Mouse (Mus musculus): ENCODE data around the gene Sp6. TPM values are rescaled to one million over a fixed set of nuclear protein-coding genes. Genes with fewer than 3 reads are reported as not detected.
A peak's percentile ranks its signal among the peaks of the same experiment; 100 is the strongest.

Gene Sp6
- polyA plus RNA-seq, 1 experiment from 2014 or later: 0.03 TPM

GRCm38 (mm10) chr11:97025721-97026344, 12.6 kb downstream of the Sp6 start:
- peak overlapping the region; percentile 65 for H3K4me2 ChIP-seq
- peak overlapping the region; percentile 33; the same call in 1 of the 2 replicates for H3K4me3 ChIP-seq (replicated peaks)
- H3K27ac ChIP-seq (replicated peaks): no peak overlapping the region; the same call in 1 of the 2 replicates
- peak overlapping the region; percentile 37; the same call in 1 of the 2 replicates for H3K9ac ChIP-seq
- no peak for ATAC-seq (ENCODE audit: insufficient read depth)
- H3K36me3 ChIP-seq (replicated peaks): no peaks in the 10 kb centered on the region
- peaks cover 50% of the 10 kb centered on the region for H3K27me3 ChIP-seq
- WGBS (ENCODE audit: insufficient replicate concordance): 9% methylated on average over 17 of the region's 17 CpGs
- peaks cover 41% of the 10 kb centered on the region for H3K4me1 ChIP-seq (replicated peaks)
- H3K9me3 ChIP-seq (replicated peaks): no peaks in the 10 kb centered on the region

DNA sequence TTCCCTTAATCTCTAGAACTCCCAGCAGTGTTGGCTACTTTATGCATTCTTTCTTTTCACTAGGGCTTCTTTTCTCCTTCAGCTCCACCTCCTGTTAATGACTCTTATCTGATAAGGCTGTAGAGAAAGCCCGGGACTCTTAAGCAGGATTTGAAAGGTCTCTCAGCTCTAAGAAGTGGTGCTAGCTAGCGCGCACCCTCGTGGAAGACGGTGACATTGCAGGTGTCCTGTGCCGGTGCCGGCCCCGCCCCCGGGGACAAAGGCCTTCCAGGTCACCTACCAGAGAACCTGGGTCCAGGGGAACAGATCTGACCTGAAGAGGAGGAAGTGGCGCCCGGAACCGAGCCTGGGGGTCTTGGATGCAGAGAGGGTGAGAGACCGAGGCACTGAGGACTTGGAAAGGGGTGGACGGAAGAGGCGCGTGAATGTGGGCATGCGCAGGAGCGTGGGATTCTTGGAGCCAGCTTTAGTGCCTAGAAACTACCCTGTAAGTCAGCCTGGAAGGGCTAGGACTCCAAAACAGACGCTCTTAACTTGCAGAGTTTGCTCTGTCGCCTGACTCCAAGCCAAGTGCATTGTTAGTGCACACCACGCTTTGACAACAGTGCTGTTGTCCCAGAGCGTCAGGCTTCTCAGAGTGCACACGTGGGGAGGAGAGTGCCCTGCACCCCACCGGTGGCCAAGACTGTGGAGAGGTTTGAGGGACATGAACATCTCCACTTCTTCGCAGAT, 16.7 kb downstream of the Sp6 start, which contains the start of gene Scrn2:
Scrn2 (plus strand) TSS at position 253 of the 732 bp plus-strand sequence.
- peak within 1 kb of the TSS; percentile 43; the same call in 1 of the 2 replicates for H3K27ac ChIP-seq (replicated peaks)
- no peaks in the 10 kb centered on the region for H3K36me3 ChIP-seq (replicated peaks)
- H3K4me2 ChIP-seq: peak within 1 kb of the TSS; percentile 79
- no peaks in the 10 kb centered on the region for H3K9me3 ChIP-seq (replicated peaks)
- WGBS (ENCODE audit: insufficient replicate concordance): 3% methylated on average over 25 of the region's 25 CpGs
- peak within 1 kb of the TSS; percentile 65 for H3K9ac ChIP-seq
- peaks cover 10% of the 10 kb centered on the region for H3K27me3 ChIP-seq
- H3K4me1 ChIP-seq (replicated peaks): peaks cover 26% of the 10 kb centered on the region
- peak; percentile 68 for ATAC-seq (ENCODE audit: insufficient read depth)
- H3K4me3 ChIP-seq (replicated peaks): peak within 1 kb of the TSS; percentile 65

GRCm38 (mm10) chr11:97030426-97030825, 17.2 kb downstream of the Sp6 start:
- H3K4me2 ChIP-seq: peak overlapping the region; percentile 79
- peak overlapping the region; percentile 65 for H3K9ac ChIP-seq
- peak overlapping the region; percentile 43; the same call in 1 of the 2 replicates for H3K27ac ChIP-seq (replicated peaks)
- H3K9me3 ChIP-seq (replicated peaks): no peaks in the 10 kb centered on the region
- peak overlapping the region; percentile 65 for H3K4me3 ChIP-seq (replicated peaks)
- peaks cover 4% of the 10 kb centered on the region for H3K27me3 ChIP-seq
- 21% methylated on average over 15 of the region's 15 CpGs for WGBS (ENCODE audit: insufficient replicate concordance)
- no peaks in the 10 kb centered on the region for H3K36me3 ChIP-seq (replicated peaks)
- ATAC-seq (ENCODE audit: insufficient read depth): no peak
- peaks cover 25% of the 10 kb centered on the region for H3K4me1 ChIP-seq (replicated peaks)

- no peaks in the 10 kb centered on the region for H3K9me3 ChIP-seq (replicated peaks)
- H3K27ac ChIP-seq (replicated peaks): no peak overlapping the region
- no peak for ATAC-seq (ENCODE audit: insufficient read depth)
- WGBS (ENCODE audit: insufficient replicate concordance): 79% methylated on average over 12 of the region's 12 CpGs
- no peak overlapping the region for H3K4me2 ChIP-seq
- H3K9ac ChIP-seq: no peak overlapping the region
- no peaks in the 10 kb centered on the region for H3K27me3 ChIP-seq
- H3K36me3 ChIP-seq (replicated peaks): no peaks in the 10 kb centered on the region
- peaks cover 16% of the 10 kb centered on the region for H3K4me1 ChIP-seq (replicated peaks)
- H3K4me3 ChIP-seq (replicated peaks): no peak overlapping the region
Observed at GRCm38 (mm10) chr11:97031977-97032376, 18.8 kb downstream of the Sp6 start.

DNA sequence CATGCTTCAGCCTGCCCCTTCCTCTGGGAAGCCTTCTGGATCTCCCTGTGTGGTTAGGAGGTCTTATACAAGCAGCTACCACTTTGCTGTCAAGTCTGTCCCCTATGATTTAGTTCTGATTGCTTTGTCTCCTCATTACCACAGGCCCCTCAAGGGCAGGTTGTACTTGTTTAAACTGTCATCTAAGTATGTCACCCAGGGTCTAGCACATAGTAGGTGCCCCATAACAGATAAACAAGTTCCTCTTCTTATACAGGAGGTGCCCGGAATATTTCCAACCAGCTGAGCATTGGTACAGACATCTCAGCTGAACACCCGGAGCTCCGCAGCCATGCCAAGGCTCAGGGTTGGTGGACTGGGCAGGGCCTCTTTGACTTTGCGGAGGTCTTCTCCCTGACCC, 19.3 kb downstream of the Sp6 start:
- Histone ChIP-seq H3K4me3 (replicated peaks) (no peak overlapping the region), H3K36me3 (replicated peaks) (no peaks in the 10 kb centered on the region), H3K4me1 (replicated peaks) (peaks cover 16% of the 10 kb centered on the region), H3K4me2 (no peak overlapping the region), H3K27ac (replicated peaks) (no peak overlapping the region), H3K9me3 (replicated peaks) (no peaks in the 10 kb centered on the region), H3K9ac (no peak overlapping the region), H3K27me3 (no peaks in the 10 kb centered on the region)
- WGBS (ENCODE audit: insufficient replicate concordance): 80% methylated on average over 4 of the region's 4 CpGs
- ATAC-seq (ENCODE audit: insufficient read depth): no peak

DNA sequence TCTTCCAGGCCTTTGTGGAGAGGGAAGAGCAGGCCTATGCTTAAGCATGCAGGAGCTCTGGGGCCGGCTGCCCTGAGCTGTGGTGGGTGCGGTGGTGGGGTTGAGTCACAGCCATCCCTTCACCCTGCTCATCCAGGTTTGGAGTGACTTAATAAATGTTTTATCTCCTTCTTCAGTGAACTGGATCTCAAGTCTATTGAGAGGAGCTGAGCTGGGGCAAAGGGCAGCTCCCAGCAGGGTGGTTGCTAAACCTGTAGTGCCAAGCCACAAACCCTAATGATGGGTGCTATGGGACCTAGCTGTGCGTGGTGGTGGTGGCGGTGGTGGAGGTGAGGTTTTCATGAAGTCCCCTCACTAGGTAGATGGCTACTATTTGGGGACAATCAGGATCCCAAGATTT, 20.6 kb downstream of the Sp6 start:
- H3K4me3 ChIP-seq (replicated peaks): no peak overlapping the region
- WGBS (ENCODE audit: insufficient replicate concordance): 79% methylated on average over 4 of the region's 4 CpGs
- ATAC-seq (ENCODE audit: insufficient read depth): no peak
- no peaks in the 10 kb centered on the region for H3K27me3 ChIP-seq
- H3K27ac ChIP-seq (replicated peaks): no peak overlapping the region
- H3K9ac ChIP-seq: no peak overlapping the region
- H3K4me2 ChIP-seq: no peak overlapping the region
- no peaks in the 10 kb centered on the region for H3K36me3 ChIP-seq (replicated peaks)
- H3K4me1 ChIP-seq (replicated peaks): peaks cover 16% of the 10 kb centered on the region
- H3K9me3 ChIP-seq (replicated peaks): no peaks in the 10 kb centered on the region

DNA sequence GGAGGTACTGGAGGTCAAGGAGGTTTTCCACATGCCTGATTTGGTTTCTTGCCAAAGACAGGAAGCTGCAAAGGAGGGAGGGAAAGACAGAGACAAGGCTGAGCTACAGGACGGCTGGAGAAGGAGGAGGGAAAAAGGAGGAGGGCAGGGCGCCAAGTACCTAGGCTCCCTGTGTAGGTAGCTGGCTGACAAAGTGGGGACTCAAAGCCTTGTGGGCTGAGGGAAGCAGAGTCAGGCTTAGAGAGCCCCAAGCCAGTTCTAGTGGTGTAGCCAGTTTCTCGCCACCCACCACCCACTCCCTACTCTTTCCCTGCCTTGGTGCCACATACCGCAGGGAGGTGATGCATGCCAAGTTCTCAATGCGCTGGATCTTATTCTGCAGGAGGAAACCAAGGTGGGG, 22.9 kb downstream of the Sp6 start:
- no peaks in the 10 kb centered on the region for H3K9me3 ChIP-seq (replicated peaks)
- H3K27ac ChIP-seq (replicated peaks): no peak overlapping the region
- H3K36me3 ChIP-seq (replicated peaks): no peaks in the 10 kb centered on the region
- 66% methylated on average over 5 of the region's 5 CpGs for WGBS (ENCODE audit: insufficient replicate concordance)
- no peaks in the 10 kb centered on the region for H3K27me3 ChIP-seq
- ATAC-seq (ENCODE audit: insufficient read depth): no peak
- peaks cover 10% of the 10 kb centered on the region for H3K4me1 ChIP-seq (replicated peaks)
- no peak overlapping the region for H3K4me2 ChIP-seq
- H3K4me3 ChIP-seq (replicated peaks): no peak overlapping the region
- H3K9ac ChIP-seq: no peak overlapping the region

- Histone ChIP-seq H3K9ac (no peak overlapping the region), H3K4me2 (no peak overlapping the region), H3K27me3 (no peaks in the 10 kb centered on the region), H3K4me3 (replicated peaks) (no peak overlapping the region), H3K4me1 (replicated peaks) (peaks cover 25% of the 10 kb centered on the region), H3K9me3 (replicated peaks) (no peaks in the 10 kb centered on the region), H3K36me3 (replicated peaks) (0 out of 2 replicates have a peak, but pooled peaks cover 1% of the 10 kb centered on the region), H3K27ac (replicated peaks) (no peak overlapping the region)
- 60% methylated on average over 7 of the region's 7 CpGs for WGBS (ENCODE audit: insufficient replicate concordance)
- ATAC-seq (ENCODE audit: insufficient read depth): no peak
Observed at GRCm38 (mm10) chr11:97038881-97039280, 25.7 kb downstream of the Sp6 start.

DNA sequence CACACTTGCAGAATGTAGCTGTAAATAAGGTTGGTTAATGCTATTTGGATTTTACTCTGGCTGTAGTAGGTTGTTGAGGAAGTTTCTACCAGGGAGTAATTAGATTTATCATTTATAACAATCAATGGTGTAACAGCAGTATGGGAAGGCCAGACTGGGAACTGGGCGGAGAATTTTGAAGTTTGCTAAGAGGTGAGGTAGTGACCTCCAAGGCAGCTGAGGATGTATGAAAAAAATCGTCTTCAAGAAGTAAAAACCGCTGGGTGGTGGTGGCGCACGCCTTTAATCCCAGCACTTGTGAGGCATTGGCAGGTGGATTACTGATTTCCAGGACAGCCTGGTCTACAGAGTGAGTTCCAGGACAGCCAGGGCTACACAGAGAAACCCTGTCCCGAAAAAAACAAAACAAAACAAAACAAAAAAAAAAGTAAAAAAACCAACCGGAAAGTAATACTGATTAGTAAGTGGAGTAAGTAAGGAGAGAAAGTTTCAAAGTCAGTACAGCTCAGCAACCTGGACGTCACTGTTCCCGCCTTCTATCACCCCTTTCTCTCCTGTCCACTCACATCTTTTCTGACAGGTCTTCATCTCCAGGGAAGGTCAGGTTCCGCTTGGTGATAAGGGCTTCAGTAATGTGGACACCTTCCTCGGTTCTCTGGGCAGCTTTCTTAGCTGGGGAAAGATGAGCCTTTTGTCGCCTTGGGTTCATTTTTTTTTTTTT, 27.3 kb downstream of the Sp6 start:
- H3K4me3 ChIP-seq (replicated peaks): peak overlapping the region; percentile 78
- H3K9me3 ChIP-seq (replicated peaks): no peaks in the 10 kb centered on the region
- H3K27me3 ChIP-seq: no peaks in the 10 kb centered on the region
- ATAC-seq (ENCODE audit: insufficient read depth): no peak
- peak overlapping the region; percentile 58; the same call in 1 of the 2 replicates for H3K27ac ChIP-seq (replicated peaks)
- H3K4me1 ChIP-seq (replicated peaks): peaks cover 25% of the 10 kb centered on the region
- peak overlapping the region; percentile 91 for H3K4me2 ChIP-seq
- WGBS (ENCODE audit: insufficient replicate concordance): 33% methylated on average over 12 of the region's 12 CpGs
- 0 out of 2 replicates have a peak, but pooled peaks cover 15% of the 10 kb centered on the region for H3K36me3 ChIP-seq (replicated peaks)
- 0 out of 2 replicates have a peak overlapping the region, but pooled peaks have one; percentile 84 for H3K9ac ChIP-seq

DNA sequence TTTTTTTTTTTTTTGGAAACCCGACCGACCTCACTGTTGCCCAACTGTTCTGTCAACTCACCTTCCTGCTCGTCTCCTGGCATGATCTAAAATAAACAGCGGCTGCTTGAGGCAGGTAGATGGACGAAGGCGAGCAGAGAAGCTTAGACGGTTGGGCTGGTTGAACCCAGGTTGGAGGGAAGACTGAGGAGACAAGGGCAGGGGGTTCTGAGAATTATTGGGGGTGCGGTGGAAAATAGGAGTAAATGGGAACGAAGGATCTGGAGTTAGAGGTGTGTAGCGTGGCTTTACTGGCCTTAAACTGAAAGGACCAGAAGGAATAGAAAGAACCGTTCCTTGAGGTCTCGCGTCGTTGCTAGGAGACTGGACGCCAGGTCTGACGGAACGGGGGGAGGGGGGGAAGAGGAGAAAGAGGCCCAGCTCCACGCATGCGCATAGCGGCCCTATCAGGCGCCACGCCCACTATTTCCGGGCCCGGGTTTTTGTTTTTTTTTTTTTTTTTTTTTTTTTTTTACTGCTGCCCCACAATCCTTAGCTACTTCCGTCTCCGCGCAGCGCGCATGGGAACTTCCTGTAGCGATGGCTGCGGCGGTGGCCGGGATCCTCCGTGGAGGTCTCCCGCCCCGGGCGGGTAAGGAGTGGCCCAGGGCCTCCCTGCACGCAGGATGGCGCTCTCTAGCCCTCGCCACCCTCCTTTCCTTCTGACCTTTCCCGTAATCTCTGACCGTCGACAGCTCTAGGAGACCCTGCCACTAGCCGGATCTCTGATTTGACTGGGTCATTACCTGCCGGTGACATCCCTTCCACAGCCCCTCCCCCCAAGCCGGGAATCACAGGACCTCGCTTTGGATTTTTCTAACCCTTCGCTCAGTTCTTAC, 28.1 kb downstream of the Sp6 start, which contains the start of the genes Lrrc46 and Mrpl10:
Lrrc46 (minus strand) TSS at position 386 of the 878 bp plus-strand sequence.
Mrpl10 (plus strand) TSS at position 539 of the 878 bp plus-strand sequence.
- H3K9ac ChIP-seq: peak within 1 kb of the TSS; percentile 84
- H3K27me3 ChIP-seq: no peaks in the 10 kb centered on the region
- peak within 1 kb of the TSS; percentile 76 for H3K27ac ChIP-seq (replicated peaks)
- peak within 1 kb of the TSS; percentile 78 for H3K4me3 ChIP-seq (replicated peaks)
- under 1% methylated on average over 48 of the region's 48 CpGs for WGBS (ENCODE audit: insufficient replicate concordance)
- peak within 1 kb of the TSS; percentile 91 for H3K4me2 ChIP-seq
- H3K9me3 ChIP-seq (replicated peaks): no peaks in the 10 kb centered on the region
- peaks cover 25% of the 10 kb centered on the region for H3K4me1 ChIP-seq (replicated peaks)
- peak; percentile 89 for ATAC-seq (ENCODE audit: insufficient read depth)
- 0 out of 2 replicates have a peak, but pooled peaks cover 15% of the 10 kb centered on the region for H3K36me3 ChIP-seq (replicated peaks)

Data from liver, embryonic 15.5 days (tissue).